ENCODE assay signal across 8 mouse cellular contexts in the genomic region with DNA sequence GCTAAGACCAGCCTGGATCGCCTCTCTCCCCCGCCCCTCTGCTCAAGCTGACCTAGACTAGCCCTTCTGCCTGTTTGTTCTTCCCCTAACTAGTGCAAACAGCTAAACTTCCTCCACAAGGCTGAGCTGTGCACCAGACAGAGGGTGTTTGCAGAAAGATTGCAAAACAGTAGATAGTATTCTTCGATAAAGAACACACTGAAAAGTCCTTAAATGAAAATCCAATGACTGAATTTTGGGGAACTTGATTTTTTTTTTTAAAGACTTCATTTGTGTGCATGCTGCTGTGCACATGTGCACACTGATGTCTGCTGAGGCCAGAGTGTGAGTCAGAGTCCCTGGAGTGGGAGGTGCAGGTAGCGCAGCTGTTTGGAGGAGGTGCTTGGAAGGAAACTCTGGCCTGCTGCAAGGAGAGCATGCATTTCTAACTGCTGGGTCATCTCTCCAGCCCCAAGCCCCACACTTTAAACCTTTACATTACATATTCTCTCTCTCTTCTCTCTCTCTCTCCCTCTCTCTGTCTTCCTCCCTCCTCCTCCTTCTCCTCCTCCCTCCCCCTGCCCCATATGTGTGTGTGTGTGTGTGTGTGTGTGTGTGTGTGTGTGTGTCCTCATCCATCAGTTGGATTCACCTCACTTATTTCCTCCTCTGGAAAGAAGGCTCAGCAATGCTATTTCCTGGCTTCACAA. TPM values are rescaled to one million over a fixed set of nuclear protein-coding genes. Genes with fewer than 3 reads are reported as not detected.
A peak's percentile ranks its signal among the peaks of the same experiment; 100 is the strongest.
DNase-seq lines count a peak whose midpoint lies in the region; ATAC-seq and TF ChIP-seq lines count a peak whose summit lies in the region.

No protein-coding gene starts in this region.

- DNase-seq in gastrocnemius, adult 2 months, result peak; percentile 52
- no peak for DNase-seq in gastrocnemius, adult 8-10 months (ENCODE audit: low spot score in 2 of 2)
- DNase-seq in 416B (ENCODE audit: low read depth), result peak; percentile 96
- peak; percentile 51 for DNase-seq in limb, embryonic 14.5 days (ENCODE audit: low spot score)
- no peak for DNase-seq in cerebellum, postnatal 4 days (ENCODE audit: low spot score in 2 of 2)

- H3K36me3 ChIP-seq in heart, embryonic 12.5 days, result peaks cover 11% of the 10 kb centered on the region
- H3K36me3 ChIP-seq in limb, embryonic 14.5 days (ENCODE audit: control insufficient read depth, insufficient read depth, low read length), result no peaks in the 10 kb centered on the region

- no peak for TF ChIP-seq CTCF in gastrocnemius, adult 2 months (IDR thresholded peaks at IDR 0.05)
- no peak for TF ChIP-seq CTCF in bone marrow, adult 2 months (IDR thresholded peaks at IDR 0.05; ENCODE audit: control insufficient read depth, insufficient read depth, low read length)

- intact Hi-C loops in gastrocnemius, adult 2 months (cut with DNase I), result no loop called here

- TF ChIP-seq POLR2A in bone marrow, adult 2 months (IDR thresholded peaks at IDR 0.05; ENCODE audit: borderline replicate concordance, control insufficient read depth, low read depth, low read length), result no peak
- TF ChIP-seq POLR2A in limb, embryonic 14.5 days (IDR thresholded peaks at IDR 0.05; ENCODE audit: borderline replicate concordance, extremely low read depth, insufficient read depth, insufficient read length), result no peak

- H3K4me2 ChIP-seq in heart, embryonic 12.5 days, result peak overlapping the region; percentile 37
- no peak overlapping the region for H3K4me2 ChIP-seq in limb, embryonic 14.5 days (replicated peaks; ENCODE audit: low read depth, low read length, severe bottlenecking)

- ATAC-seq in heart, embryonic 12.5 days (ENCODE audit: insufficient number of reproducible peaks, low FRiP score), result peak; percentile 61; the same call in 1 of the 2 replicates
- ATAC-seq in limb, embryonic 14.5 days (ENCODE audit: low FRiP score, low read depth), result peak; percentile 84
- ATAC-seq in monocyte, adult 5-6 weeks (replicated peaks; ENCODE audit: insufficient number of reproducible peaks, low FRiP score, low TSS enrichment, poor library complexity, severe bottlenecking), result peak; percentile 37

- no peaks in the 10 kb centered on the region for H3K9me3 ChIP-seq in heart, embryonic 12.5 days (replicated peaks)
- H3K9me3 ChIP-seq in limb, embryonic 14.5 days (ENCODE audit: control insufficient read depth, low read length), result no peaks in the 10 kb centered on the region

- 19% methylated on average over 4 of the region's 4 CpGs for WGBS in bone marrow, adult 2 months
- WGBS in heart, embryonic 12.5 days, result 48% methylated on average over 4 of the region's 4 CpGs
- WGBS in limb, embryonic 14.5 days, result 53% methylated on average over 4 of the region's 4 CpGs

- peaks cover 23% of the 10 kb centered on the region for H3K4me1 ChIP-seq in bone marrow, adult 2 months (ENCODE audit: control insufficient read depth, insufficient read depth, low read length)
- peaks cover 50% of the 10 kb centered on the region for H3K4me1 ChIP-seq in heart, embryonic 12.5 days (replicated peaks)
- peaks cover 16% of the 10 kb centered on the region for H3K4me1 ChIP-seq in limb, embryonic 14.5 days (ENCODE audit: control insufficient read depth, insufficient read depth, low read length)

- no peak overlapping the region for H3K4me3 ChIP-seq in gastrocnemius, adult 2 months
- no peak overlapping the region for H3K4me3 ChIP-seq in bone marrow, adult 2 months (replicated peaks; ENCODE audit: control insufficient read depth, low read depth, low read length)
- H3K4me3 ChIP-seq in heart, embryonic 12.5 days, result no peak overlapping the region
- H3K4me3 ChIP-seq in limb, embryonic 14.5 days (replicated peaks; ENCODE audit: low read length), result no peak overlapping the region

- H3K27me3 ChIP-seq in heart, embryonic 12.5 days (replicated peaks), result no peaks in the 10 kb centered on the region
- no peaks in the 10 kb centered on the region for H3K27me3 ChIP-seq in limb, embryonic 14.5 days (ENCODE audit: control insufficient read depth, insufficient read depth, low read length)

- peak overlapping the region; percentile 16; the same call in 1 of the 2 replicates for H3K27ac ChIP-seq in gastrocnemius, adult 2 months
- H3K27ac ChIP-seq in bone marrow, adult 2 months (ENCODE audit: control insufficient read depth, insufficient read depth, low read depth, low read length, poor library complexity), result peak overlapping the region; percentile 64
- H3K27ac ChIP-seq in heart, embryonic 12.5 days (ENCODE audit: poor library complexity, severe bottlenecking), result peak overlapping the region; percentile 78
- peak overlapping the region; percentile 52 for H3K27ac ChIP-seq in limb, embryonic 14.5 days (replicated peaks; ENCODE audit: low read depth, low read length)

- peak overlapping the region; percentile 47 for H3K9ac ChIP-seq in heart, embryonic 12.5 days
- H3K9ac ChIP-seq in limb, embryonic 14.5 days (ENCODE audit: low read depth, low read length, severe bottlenecking), result no peak overlapping the region

RNA-seq across cellular contexts. Expression of a gene that starts 29.0 kb away (rescaled TPM):
- 1 to 10 TPM in 1 of 2 experiments, under 1 TPM in 1; 0.84 to 2.0 TPM for total RNA-seq in gastrocnemius, adult 2 months (2021)
- 1 to 10 TPM; 1.2 to 2.4 (median 1.9) TPM for total RNA-seq in gastrocnemius, adult 8-10 months (2022)
- 29.3 and 64.2 TPM in 2 replicates for polyA plus RNA-seq in bone marrow, adult 2 months (2011; ENCODE audit: insufficient read depth, insufficient read length, low replicate concordance, missing spikeins)
- polyA plus RNA-seq in heart, embryonic 12.5 days (2016; fragmentation: Nextera tagmentation; extraction: Ambion mirVana), result 14.8 and 15.1 TPM in 2 replicates
- 4.5 and 5.4 TPM in 2 replicates for polyA plus RNA-seq in limb, embryonic 14.5 days (2012; rRNA removed)
- polyA plus RNA-seq in limb, embryonic 14.5 days (2014; fragmentation: Nextera tagmentation; extraction: Ambion mirVana), result 6.0 and 6.7 TPM in 2 replicates
- total RNA-seq in monocyte, adult 5-6 weeks (2017), result 99.7 to 113 TPM (median 103 TPM) in 3 replicates

RNA-seq across cellular contexts. Expression of a gene that starts 34.1 kb away (rescaled TPM):
- total RNA-seq in gastrocnemius, adult 2 months (2021), result 10 to 100 TPM; 45.9 to 53.1 TPM
- 10 to 100 TPM; 46.7 to 51.7 (median 50.5) TPM for total RNA-seq in gastrocnemius, adult 8-10 months (2022)
- 41.6 and 45.1 TPM in 2 replicates for polyA plus RNA-seq in bone marrow, adult 2 months (2011; ENCODE audit: insufficient read depth, insufficient read length, low replicate concordance, missing spikeins)
- 86.3 and 92.0 TPM in 2 replicates for polyA plus RNA-seq in heart, embryonic 12.5 days (2016; fragmentation: Nextera tagmentation; extraction: Ambion mirVana)
- polyA plus RNA-seq in limb, embryonic 14.5 days (2012; rRNA removed), result 75.5 and 77.4 TPM in 2 replicates
- polyA plus RNA-seq in limb, embryonic 14.5 days (2014; fragmentation: Nextera tagmentation; extraction: Ambion mirVana), result 109 and 112 TPM in 2 replicates
- total RNA-seq in monocyte, adult 5-6 weeks (2017), result 96.2 to 100 TPM (median 98.7 TPM) in 3 replicates

Comparison
In these comparisons a context has a peak if more than half of its experiments do, and no peak if none do; other contexts are left out.
1. DNase-seq: peak in gastrocnemius, adult 2 months (single experiment), 416B (single experiment) and limb, embryonic 14.5 days (single experiment); none in gastrocnemius, adult 8-10 months (0 of 2) and cerebellum, postnatal 4 days (0 of 2).
2. H3K27ac ChIP-seq: peak in every context shown above with its lines; median percentile 78 in heart, embryonic 12.5 days; 64 in bone marrow, adult 2 months; 52 in limb, embryonic 14.5 days; 16 in gastrocnemius, adult 2 months.
3. RNA of a gene that starts 29.0 kb away (total RNA-seq): 99.7 to 113 TPM in monocyte, adult 5-6 weeks; 1.2 to 2.4 TPM in gastrocnemius, adult 8-10 months and 0.84 to 2.0 TPM in gastrocnemius, adult 2 months; every median in the first group is over 10 times any median in the second.
4. Peak in every context shown above with its lines, with median percentiles within 50 percentile points of each other: ATAC-seq.